Mouse (Mus musculus): ENCODE results near the gene Tmem203.

Gene Tmem203

GRCm38 (mm10) chr2:25255284-25255779 is at the start of gene Tmem203:
Gene Tmem203 (plus strand): TSS chr2:25255439.
- peak; percentile 64 to 76 for DNase-seq

- DNase-seq, result no peak
Observed at GRCm38 (mm10) chr2:25207593-25207992, 47.6 kb upstream of the Tmem203 start.

- DNase-seq, result no peak
Observed at GRCm38 (mm10) chr2:25210686-25211085, 44.6 kb upstream of the Tmem203 start.

GRCm38 (mm10) chr2:25211121-25211670 is 44.0 kb upstream of the Tmem203 start, which contains the start of gene Nelfb:
Gene Nelfb (minus strand): TSS chr2:25211489.
- DNase-seq, result peak; percentile 82 to 87

GRCm38 (mm10) chr2:25213266-25213865 is 41.9 kb upstream of the Tmem203 start:
- no peak for DNase-seq

GRCm38 (mm10) chr2:25214444-25214843 is 40.8 kb upstream of the Tmem203 start, which contains the start of gene Stpg3:
Gene Stpg3 (minus strand): TSS chr2:25214637.
- no peak for DNase-seq

- no peak for DNase-seq
Observed at GRCm38 (mm10) chr2:25217666-25218065, 37.6 kb upstream of the Tmem203 start.

GRCm38 (mm10) chr2:25218445-25218844 is 36.8 kb upstream of the Tmem203 start, which contains the start of gene Fam166a:
Gene Fam166a (plus strand): TSS chr2:25218745.
- DNase-seq, result no peak

- DNase-seq, result no peak
Observed at GRCm38 (mm10) chr2:25221331-25221772, 33.9 kb upstream of the Tmem203 start.

GRCm38 (mm10) chr2:25223681-25224491 is 31.4 kb upstream of the Tmem203 start:
- DNase-seq, result peak; percentile 74 to 79

- no peak for DNase-seq
Observed at GRCm38 (mm10) chr2:25224492-25224765, 30.8 kb upstream of the Tmem203 start, which contains the start of gene Tubb4b. Gene Tubb4b (minus strand): TSS chr2:25224702.

GRCm38 (mm10) chr2:25224766-25225752 is 30.2 kb upstream of the Tmem203 start:
- DNase-seq, result peak; percentile 99 to 100

GRCm38 (mm10) chr2:25225811-25226379 is 29.3 kb upstream of the Tmem203 start:
- no peak for DNase-seq

GRCm38 (mm10) chr2:25226864-25227263 is 28.4 kb upstream of the Tmem203 start:
- no peak for DNase-seq

GRCm38 (mm10) chr2:25227406-25227805 is 27.8 kb upstream of the Tmem203 start:
- DNase-seq, result no peak

GRCm38 (mm10) chr2:25228431-25228889 is 26.8 kb upstream of the Tmem203 start:
- DNase-seq, result peak; percentile 70 to 76

GRCm38 (mm10) chr2:25228995-25229530 is 26.2 kb upstream of the Tmem203 start:
- no peak for DNase-seq

- no peak for DNase-seq
Observed at GRCm38 (mm10) chr2:25229582-25229981, 25.7 kb upstream of the Tmem203 start.

GRCm38 (mm10) chr2:25230581-25230980 is 24.7 kb upstream of the Tmem203 start:
- DNase-seq, result no peak

GRCm38 (mm10) chr2:25231038-25231437 is 24.2 kb upstream of the Tmem203 start:
- no peak for DNase-seq

- DNase-seq, result no peak
Observed at GRCm38 (mm10) chr2:25233421-25233820, 21.8 kb upstream of the Tmem203 start.

Measured in thymus, adult 18-20 months (tissue).